Mouse (Mus musculus) adrenal gland, adult (tissue): ENCODE results near the gene Ctsf.
"Not testable (repeated sequence)": the region's sequence is repeated elsewhere in the genome, so short reads cannot be mapped to it uniquely, and the experiment has no call there.

Experiments used
- DNase-seq, 2 experiments: peaks; one replicate each; pipeline ENCODE4 v3.0.0; 2022 to 2023; ENCODE audit warnings: low spot score in 1 of 2; ENCODE audit not compliant: inconsistent age in 2 of 2

Gene Ctsf

DNA sequence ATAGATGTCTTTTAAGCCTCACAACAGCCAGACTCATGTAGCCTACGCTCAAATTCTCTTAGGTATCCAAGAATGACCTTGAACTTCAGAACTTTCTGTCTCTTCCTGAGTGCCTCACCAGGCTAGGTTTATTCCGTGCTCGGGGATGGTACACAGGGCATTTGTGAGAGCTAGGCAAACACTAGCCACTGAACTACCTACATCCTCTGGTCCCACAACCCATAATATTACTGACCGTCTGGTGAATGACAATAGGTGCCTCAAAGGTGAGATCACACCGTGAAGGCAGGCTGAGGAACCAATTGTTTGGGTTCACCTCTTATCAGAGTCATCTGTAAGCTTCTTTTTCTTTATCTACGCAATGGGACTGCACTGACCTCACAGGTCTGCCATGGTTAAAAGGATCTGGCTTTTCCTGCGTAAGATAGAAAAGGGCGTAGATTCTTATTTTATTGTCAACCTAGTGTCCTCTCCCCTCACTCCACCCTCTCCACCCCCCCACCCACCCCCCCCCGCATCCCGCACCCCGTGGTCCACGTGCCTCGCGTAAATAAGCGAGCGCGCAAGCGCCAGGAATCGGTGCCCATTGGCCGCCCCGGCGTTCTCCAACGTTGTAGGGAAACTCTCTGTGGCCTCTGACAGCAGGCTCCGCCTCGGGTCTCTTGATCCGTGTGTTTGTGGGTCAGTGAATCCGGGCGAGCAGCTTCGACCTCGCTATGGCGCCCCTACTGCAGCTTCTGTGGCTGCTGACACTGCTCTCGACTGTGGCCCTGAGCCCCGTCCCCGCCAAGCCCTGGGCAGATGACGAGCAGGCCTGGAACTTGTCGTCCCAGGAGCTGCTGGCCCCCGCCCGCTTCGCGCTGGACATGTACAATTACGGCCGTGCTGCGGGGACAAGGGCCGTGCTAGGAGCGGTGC is at the start of gene Ctsf:
Gene Ctsf, plus strand, starts transcription at position 579 of the 918 bp plus-strand sequence.
- peak; percentile 95 to 97 for DNase-seq

DNA sequence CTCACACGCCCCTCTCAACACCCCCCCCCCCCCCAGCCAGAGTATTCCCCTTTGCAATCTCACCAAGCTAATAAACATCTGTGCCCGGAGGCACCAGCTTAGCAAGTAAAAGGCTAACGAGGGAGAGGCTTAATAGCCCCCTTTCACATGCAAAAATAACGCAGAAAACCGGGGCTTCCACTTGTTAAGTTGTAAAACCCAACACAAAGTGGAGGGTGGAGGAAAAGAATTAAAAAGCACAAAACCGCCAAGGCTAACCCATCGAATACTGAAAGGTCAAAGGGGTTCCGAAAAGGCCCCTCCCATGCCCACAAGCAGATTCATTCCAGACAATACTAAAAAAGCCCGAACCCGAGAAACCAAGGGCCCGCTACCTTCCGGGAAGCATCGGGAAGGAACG is 44.6 kb upstream of the Ctsf start:
- no peak for DNase-seq

GRCm38 (mm10) chr19:4810746-4811062 is 44.2 kb upstream of the Ctsf start:
- DNase-seq: no peak

GRCm38 (mm10) chr19:4811063-4811908 is 43.6 kb upstream of the Ctsf start, which contains the start of the genes Gm21992 and Rbm14:
Gm21992 (minus strand) TSS chr19:4811612.
Rbm14 (minus strand) TSS chr19:4811634.
- DNase-seq: peak; percentile 99

DNA sequence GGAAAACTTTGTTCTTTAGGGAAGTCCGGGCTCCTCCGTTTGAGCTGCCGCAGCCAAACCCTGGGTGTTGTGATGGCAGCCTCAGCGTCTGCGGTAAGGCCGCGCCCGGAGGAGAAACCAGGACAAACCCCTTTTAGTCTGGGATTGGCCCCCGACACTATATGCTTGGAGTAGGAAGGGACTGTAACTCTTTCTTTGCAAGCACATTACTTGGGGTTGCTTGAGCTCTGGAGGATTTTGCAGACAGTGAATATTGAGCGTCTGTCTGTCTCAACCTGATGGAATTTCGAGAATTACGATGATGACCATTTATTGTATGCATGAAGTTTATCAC is 43.1 kb upstream of the Ctsf start:
- no peak for DNase-seq

- not testable (repeated sequence) for DNase-seq
Measured at GRCm38 (mm10) chr19:4812334-4812949, 42.5 kb upstream of the Ctsf start.

- peak in 1 of 2 experiments; percentile 60 for DNase-seq
Measured at GRCm38 (mm10) chr19:4813015-4813414, 41.9 kb upstream of the Ctsf start.

DNA sequence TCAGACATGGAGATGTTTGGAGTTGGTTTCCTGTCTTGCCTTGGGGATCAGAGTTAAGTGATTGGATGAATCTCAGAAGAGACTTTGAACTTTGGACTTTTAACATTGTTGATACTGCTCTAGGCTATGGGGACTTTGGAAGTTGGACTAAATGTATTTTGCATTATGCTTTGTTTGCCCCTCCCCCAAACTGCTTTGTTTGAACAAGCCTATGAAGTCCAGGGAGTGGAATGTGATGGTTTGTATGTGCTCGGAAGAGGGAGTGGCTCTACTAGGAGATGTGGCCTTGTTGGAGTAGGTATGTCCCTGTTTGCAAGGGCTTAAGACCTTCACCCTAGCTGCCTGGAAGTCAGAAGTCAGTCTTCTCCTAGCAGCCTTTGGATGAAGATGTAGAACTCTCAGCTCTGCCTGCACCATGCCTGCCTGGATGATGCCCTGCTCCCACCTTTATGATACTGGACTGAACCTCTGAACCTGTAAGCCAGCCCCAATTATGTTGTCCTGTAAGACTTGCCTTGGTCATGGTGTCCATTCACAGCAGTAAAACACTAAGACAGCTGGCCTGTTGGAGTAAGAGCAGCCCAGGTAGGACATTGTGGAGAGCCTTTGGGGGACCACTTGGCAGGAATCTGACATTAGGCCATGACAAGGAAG is 37.6 kb upstream of the Ctsf start:
- DNase-seq: no peak

DNA sequence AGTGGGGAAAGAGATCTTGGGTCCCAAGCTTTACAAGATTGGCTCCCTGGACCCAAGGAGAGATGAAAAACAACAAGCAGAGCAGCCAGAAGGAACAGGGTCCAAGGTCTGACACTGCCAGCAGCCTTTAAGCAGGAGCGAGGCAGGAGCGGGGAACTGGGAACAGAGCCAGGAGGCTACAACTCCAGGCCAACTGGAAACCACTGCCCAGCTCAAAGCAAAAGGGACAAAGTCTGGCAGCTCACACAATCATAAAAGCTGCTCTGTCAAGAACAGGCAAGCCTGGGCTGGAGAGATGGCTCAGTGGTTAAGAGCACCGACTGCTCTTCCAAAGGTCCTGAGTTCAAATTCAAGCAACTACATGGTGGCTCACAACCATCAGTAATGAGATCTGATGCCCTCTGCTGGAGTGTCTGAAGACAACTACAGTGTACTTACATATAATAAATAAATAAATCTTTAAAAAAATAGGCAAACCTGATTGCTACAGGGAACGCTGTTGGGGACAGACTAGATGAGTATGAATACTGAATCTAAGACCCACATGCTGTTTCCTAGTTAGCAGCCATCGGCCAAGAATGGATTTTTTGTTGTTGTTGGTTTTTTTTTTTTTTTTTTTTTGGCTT is 34.1 kb upstream of the Ctsf start:
- peak; percentile 60 to 83 for DNase-seq

GRCm38 (mm10) chr19:4828444-4829114 is 26.4 kb upstream of the Ctsf start:
- DNase-seq: peak in 1 of 2 experiments; percentile 44

DNA sequence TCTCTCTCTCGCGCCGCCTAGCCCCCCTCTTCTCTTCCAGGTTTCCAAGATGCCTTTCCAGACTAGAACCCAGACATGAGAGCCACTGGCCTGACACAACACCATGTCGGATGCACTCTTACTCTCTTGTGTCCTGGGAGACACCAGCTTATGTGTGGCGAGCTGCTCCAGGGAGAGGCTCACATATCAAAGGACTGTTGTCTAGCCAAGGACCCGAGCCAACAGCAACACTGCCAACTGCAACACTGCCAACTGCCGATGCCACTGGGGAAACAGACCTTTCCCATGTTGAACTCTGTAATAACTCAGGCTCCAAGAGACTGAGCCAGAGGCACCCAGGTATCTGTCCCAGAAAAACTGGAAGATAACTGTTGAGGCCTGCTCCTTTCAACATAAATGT is 25.8 kb upstream of the Ctsf start:
- peak; percentile 50 to 86 for DNase-seq

GRCm38 (mm10) chr19:4833977-4834376 is 21.0 kb upstream of the Ctsf start:
- peak; percentile 71 to 81 for DNase-seq

DNA sequence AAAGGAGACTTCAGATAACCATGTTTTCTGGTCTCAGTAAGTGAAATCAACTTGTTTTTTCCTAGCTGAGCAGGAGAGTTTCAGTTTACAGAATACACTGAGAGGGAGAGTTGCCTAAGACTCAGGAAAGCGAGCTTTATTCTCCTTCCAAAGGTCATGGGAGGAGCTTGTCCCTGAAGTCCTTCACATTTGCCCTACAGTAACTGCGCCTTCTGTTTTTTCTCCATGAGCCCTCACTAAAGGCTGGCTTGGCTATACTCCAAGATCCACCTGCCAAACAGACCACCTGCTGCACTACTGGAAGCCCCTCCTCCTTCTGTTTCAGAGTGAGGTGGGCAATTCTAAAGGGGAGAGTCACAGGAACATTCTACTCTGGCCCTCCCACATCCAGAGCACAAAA is 18.8 kb upstream of the Ctsf start:
- DNase-seq: peak; percentile 47 to 81

- DNase-seq: no peak
Measured at GRCm38 (mm10) chr19:4837049-4837448, 17.9 kb upstream of the Ctsf start.

- peak in 1 of 2 experiments; percentile 68 for DNase-seq
Measured at GRCm38 (mm10) chr19:4838526-4839140, 16.3 kb upstream of the Ctsf start.

- DNase-seq: peak; percentile 97 to 98
Measured at GRCm38 (mm10) chr19:4839149-4839548, 15.8 kb upstream of the Ctsf start, which contains the start of the genes Ccs and Ccdc87. Ccs (minus strand) TSS chr19:4839332. Ccdc87 (plus strand) TSS chr19:4839366.

DNA sequence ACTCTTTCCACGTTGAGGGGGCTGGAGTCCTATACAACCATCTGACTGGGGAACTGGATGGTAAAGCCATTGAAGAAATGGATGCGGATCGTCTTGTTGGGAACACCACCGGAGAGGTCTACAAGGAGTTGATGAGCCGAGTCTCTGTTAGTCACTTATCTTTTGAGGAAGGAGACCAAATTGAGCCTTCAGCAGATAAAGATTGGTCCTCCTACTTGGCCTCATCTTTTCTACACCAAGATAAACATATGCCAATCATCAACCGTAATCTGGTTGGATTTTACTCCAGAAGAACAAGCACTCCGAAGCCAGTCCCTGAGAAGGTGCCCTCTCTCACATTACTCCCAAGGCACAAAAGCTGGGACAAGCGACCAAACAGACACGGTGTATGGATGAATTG is 14.1 kb upstream of the Ctsf start:
- no peak for DNase-seq

GRCm38 (mm10) chr19:4842611-4843010 is 12.3 kb upstream of the Ctsf start:
- DNase-seq: no peak

- DNase-seq: peak in 1 of 2 experiments; percentile 61
Measured at GRCm38 (mm10) chr19:4845846-4846245, 9.1 kb upstream of the Ctsf start.
